Mouse (Mus musculus) forebrain, postnatal 0 days (tissue): ENCODE measurements at regions not wholly inside any gene's neighbourhood (a gene's known extent, or its start where the extent isn't known, plus 50 kb on each side); places are given as distances from the start of the nearest gene placed in this dataset.

Experiments used
- ATAC-seq: fragments of 200-750 bp; cut with Nextera tagmentation; 2 replicates; pipeline ENCODE4 v1.8.0; 2017; ENCODE audit warnings: mild to moderate bottlenecking, moderate library complexity
- DNase-seq: peaks from one replicate; pipeline ENCODE4 v3.0.0-alpha.2; 2015
- H3K27ac ChIP-seq: fragments of 300-500 bp; sonication (generic); 2 replicates; pipeline ENCODE4 v1.5.1; 2014; ENCODE audit warnings: low read depth, mild to moderate bottlenecking, antibody characterized with exemption, low read length, moderate library complexity, mixed read lengths
- H3K27me3 ChIP-seq: fragments of 300-500 bp; sonication (generic); 2 replicates; pipeline ENCODE4 v1.6.1; 2014; ENCODE audit warnings: mild to moderate bottlenecking, low read length, mixed read lengths; ENCODE audit not compliant: insufficient read depth
- H3K36me3 ChIP-seq: fragments of 300-500 bp; sonication (generic); 2 replicates; pipeline ENCODE4 v1.6.1; 2014; ENCODE audit warnings: mild to moderate bottlenecking, moderate library complexity; ENCODE audit not compliant: insufficient read depth
- H3K4me1 ChIP-seq: fragments of 300-500 bp; sonication (generic); 2 replicates; pipeline ENCODE4 v1.6.1; 2014; ENCODE audit warnings: antibody characterized with exemption; ENCODE audit not compliant: insufficient read depth
- H3K4me2 ChIP-seq: fragments of 300-500 bp; sonication (generic); 2 replicates; pipeline ENCODE4 v1.6.1; 2014; ENCODE audit warnings: low read depth, mild to moderate bottlenecking, moderate library complexity
- H3K4me3 ChIP-seq: fragments of 300-500 bp; sonication (generic); 2 replicates; pipeline ENCODE4 v1.5.1; 2014; ENCODE audit warnings: low read depth, low read length, mixed read lengths
- H3K9ac ChIP-seq: fragments of 300-500 bp; sonication (generic); 2 replicates; pipeline ENCODE4 v1.6.1; 2014; ENCODE audit warnings: mild to moderate bottlenecking
- H3K9me3 ChIP-seq: fragments of 300-500 bp; sonication (generic); 2 replicates; pipeline ENCODE4 v1.6.1; 2016; ENCODE audit warnings: low read length
- CTCF ChIP-seq: sonication (generic); IDR thresholded peaks from 2 replicates; pipeline ENCODE4 v1.5.1; 2016; ENCODE audit warnings: antibody characterized with exemption, control low read depth, low read depth
- WGBS: fragments of 180-500 bp; shearing (Covaris S2); extraction: QIAGEN DNeasy Blood & Tissue Kit; methylation state at CpG from one replicate; pipeline ENCODE4 v1.1.7; 2014; 5-methylcytosine and 5-hydroxymethylcytosine counted together

DNA sequence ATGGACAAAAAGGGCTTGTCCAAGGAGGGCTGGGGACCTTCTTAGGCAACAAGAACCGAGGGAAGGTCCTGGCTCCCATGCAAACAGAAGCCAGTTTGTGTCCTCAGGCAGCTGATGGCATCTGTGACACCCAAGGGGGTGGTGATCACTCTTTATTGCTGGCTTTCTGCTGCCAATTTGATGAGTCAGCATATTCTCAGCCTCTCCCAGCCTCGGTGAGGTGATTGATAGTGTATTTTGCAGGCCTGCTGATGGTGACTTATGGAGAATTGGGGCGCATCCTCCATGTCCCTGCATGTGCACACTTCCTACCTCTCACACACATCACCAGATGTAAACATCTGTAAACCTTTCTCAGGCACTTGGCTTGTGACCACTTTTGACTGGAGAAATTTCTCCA lies 178.3 kb upstream of the Atp6ap2 start:
- 61% methylated on average over 3 of the region's 3 CpGs for WGBS
- TF ChIP-seq CTCF = no peak
- Histone ChIP-seq H3K27ac (no peak overlapping the region), H3K27me3 (no peaks in the 10 kb centered on the region), H3K9ac (no peak overlapping the region), H3K9me3 (no peaks in the 10 kb centered on the region), H3K4me3 (no peak overlapping the region), H3K4me2 (no peak overlapping the region), H3K36me3 (no peaks in the 10 kb centered on the region), H3K4me1 (no peaks in the 10 kb centered on the region)
- DNase-seq (no peak), ATAC-seq (no peak)

DNA sequence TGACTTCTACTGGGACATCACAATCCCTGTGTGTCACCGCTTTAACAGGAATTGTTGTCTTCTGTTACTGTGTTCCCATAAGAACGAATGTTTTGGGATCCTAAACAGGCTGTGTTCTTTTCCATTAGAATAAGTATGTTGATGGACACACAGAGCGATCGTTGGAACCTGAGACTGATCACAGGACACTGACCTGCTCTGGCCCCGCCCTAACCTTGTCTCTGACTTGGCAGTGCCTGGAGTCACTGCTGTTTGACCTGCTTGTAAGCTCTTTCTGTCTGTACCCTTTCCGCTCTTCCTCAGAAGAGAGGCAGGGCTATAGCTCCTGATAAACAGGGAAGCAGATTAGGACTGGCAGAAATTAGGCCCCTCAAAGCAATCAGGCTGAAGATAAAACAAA lies 162.0 kb upstream of the Atp6ap2 start:
- H3K9ac ChIP-seq = no peak overlapping the region
- ATAC-seq = no peak
- no peak for DNase-seq
- no peak for TF ChIP-seq CTCF
- no peak overlapping the region for H3K4me3 ChIP-seq
- H3K27ac ChIP-seq = no peak overlapping the region
- no peaks in the 10 kb centered on the region for H3K27me3 ChIP-seq
- H3K36me3 ChIP-seq = no peaks in the 10 kb centered on the region
- H3K4me2 ChIP-seq = no peak overlapping the region
- H3K9me3 ChIP-seq = no peaks in the 10 kb centered on the region
- WGBS = 79% methylated on average over 6 of the region's 6 CpGs
- H3K4me1 ChIP-seq = no peaks in the 10 kb centered on the region

DNA sequence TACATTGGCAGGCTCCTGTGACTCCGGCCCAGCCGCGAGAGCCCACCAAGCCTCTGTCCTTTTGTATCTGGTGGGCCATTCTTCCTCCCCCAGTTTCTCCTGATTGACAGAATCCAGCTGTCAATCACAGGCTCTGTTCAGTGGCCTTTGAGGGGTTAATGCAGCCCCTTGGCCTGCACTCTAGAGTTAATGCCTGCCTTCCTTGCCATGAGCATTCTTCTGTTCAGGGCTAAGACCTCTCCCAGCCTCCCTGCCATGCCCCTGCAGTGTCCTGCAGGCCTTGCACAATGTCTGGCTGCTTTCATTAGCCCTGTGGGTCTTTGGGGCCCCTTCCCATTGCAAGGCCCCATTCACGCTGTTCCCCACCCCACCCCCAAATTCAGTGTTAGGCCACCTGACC lies 160.9 kb upstream of the Atp6ap2 start:
- ATAC-seq = no peak

DNA sequence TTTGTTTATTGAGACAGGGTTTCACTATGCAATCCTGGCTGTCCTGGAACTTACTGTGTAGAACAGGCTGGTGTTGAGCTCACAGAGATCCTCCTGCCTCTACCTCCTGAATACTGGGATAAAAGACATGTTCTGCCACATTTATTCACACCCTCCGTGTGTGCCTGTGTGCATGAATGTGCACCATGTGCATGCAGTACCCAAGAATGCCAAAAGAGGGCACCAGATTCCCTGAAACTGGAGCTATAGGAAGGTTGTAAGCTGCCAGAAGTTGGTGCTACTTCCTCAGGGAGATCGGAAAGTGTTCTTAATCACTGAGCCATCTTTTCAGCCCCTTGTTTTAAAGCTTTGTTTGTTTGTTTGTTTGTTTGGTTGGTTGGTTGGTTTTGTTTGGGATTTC lies 155.3 kb upstream of the Atp6ap2 start:
- Histone ChIP-seq H3K4me3 (no peak overlapping the region), H3K27ac (no peak overlapping the region), H3K36me3 (no peaks in the 10 kb centered on the region), H3K9me3 (no peaks in the 10 kb centered on the region), H3K4me1 (no peaks in the 10 kb centered on the region), H3K4me2 (no peak overlapping the region), H3K27me3 (no peaks in the 10 kb centered on the region), H3K9ac (no peak overlapping the region)
- 83% methylated on average over 2 of the region's 2 CpGs for WGBS
- DNase-seq = no peak
- no peak for ATAC-seq
- TF ChIP-seq CTCF = no peak

More for the DNA sequence above, 160.9 kb upstream of the Atp6ap2 start:
- Histone ChIP-seq H3K9me3 (no peaks in the 10 kb centered on the region), H3K4me2 (no peak overlapping the region), H3K36me3 (no peaks in the 10 kb centered on the region), H3K27me3 (no peaks in the 10 kb centered on the region), H3K4me1 (no peaks in the 10 kb centered on the region), H3K9ac (no peak overlapping the region), H3K27ac (no peak overlapping the region), H3K4me3 (no peak overlapping the region)
- TF ChIP-seq CTCF = no peak
- WGBS = 47% methylated on average over 4 of the region's 4 CpGs
- no peak for DNase-seq

DNA sequence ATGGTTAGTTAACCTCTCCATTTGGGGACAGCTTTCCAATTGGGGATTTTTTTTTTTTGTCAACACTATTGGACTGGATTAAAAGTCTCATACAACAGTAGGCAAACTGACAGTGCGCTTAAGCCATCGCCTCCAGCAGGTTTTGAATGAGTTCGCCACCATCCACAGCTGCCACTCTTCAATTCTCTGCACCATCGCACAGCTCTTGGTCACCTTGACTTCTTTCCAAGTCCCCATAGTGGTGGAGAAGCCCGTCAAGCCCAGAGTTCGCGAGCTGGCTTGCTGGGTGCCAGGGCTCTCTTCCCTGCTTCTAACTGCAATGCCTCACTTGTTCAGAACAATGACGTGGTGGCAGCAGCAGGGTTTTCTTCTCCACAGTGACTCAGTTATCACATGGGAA lies 151.9 kb upstream of the Atp6ap2 start:
- ATAC-seq (no peak), DNase-seq (peak; percentile 4)

DNA sequence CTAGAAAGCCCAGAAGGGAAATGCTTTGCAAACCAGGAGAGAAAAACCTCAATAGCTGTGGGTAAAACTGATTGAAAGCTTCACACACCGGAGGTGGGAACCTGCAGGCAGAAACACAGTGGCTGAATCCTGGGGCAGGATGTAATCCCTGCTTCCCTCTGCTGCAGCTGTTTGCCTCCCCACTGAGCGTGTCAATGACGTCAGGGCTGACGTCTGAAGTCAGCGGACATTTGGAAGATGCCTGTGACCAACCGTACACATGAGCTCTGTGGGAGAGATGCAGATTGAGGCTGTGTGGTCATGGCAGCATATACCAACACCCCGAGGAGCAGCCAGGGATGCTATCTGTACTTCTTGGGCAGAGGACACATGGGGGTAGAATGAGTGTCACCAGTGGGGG lies 151.5 kb upstream of the Atp6ap2 start:
- Histone ChIP-seq H3K4me2 (no peak overlapping the region), H3K36me3 (no peaks in the 10 kb centered on the region), H3K4me1 (no peaks in the 10 kb centered on the region), H3K27ac (no peak overlapping the region), H3K9ac (no peak overlapping the region), H3K4me3 (no peak overlapping the region), H3K27me3 (no peaks in the 10 kb centered on the region), H3K9me3 (no peaks in the 10 kb centered on the region)
- ATAC-seq (peak; percentile 66), DNase-seq (peak; percentile 2)
- TF ChIP-seq CTCF = no peak
- WGBS = 44% methylated on average over 7 of the region's 7 CpGs

More for the DNA sequence above, 151.9 kb upstream of the Atp6ap2 start:
- Histone ChIP-seq H3K36me3 (no peaks in the 10 kb centered on the region), H3K9ac (no peak overlapping the region), H3K4me3 (no peak overlapping the region), H3K27me3 (no peaks in the 10 kb centered on the region), H3K9me3 (no peaks in the 10 kb centered on the region), H3K27ac (no peak overlapping the region), H3K4me1 (no peaks in the 10 kb centered on the region), H3K4me2 (no peak overlapping the region)
- 49% methylated on average over 8 of the region's 8 CpGs for WGBS
- no peak for TF ChIP-seq CTCF

DNA sequence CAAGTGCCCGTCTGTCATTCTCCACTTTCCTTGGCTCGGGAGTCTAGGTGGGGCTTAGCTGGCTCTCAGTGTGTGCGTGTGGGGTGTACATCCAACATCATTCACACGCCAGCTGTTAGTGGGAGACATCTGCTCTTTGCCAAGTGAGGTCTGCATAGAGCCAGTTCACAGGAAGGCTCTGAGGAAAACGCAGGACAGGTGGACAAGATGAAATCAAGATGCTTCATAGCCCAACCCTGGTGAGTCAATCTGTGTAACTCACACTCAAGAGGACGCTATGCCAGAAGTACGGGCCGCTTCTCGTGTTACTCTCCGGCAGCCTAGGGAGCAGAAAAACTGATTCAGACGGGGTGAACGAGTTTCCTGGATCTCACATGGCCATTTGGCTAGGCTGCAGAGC lies 148.2 kb upstream of the Atp6ap2 start:
- no peaks in the 10 kb centered on the region for H3K9me3 ChIP-seq
- no peak overlapping the region for H3K9ac ChIP-seq
- ATAC-seq (no peak), DNase-seq (peak; percentile 1)
- no peak overlapping the region for H3K27ac ChIP-seq
- no peak for TF ChIP-seq CTCF
- no peaks in the 10 kb centered on the region for H3K36me3 ChIP-seq
- no peaks in the 10 kb centered on the region for H3K4me1 ChIP-seq
- H3K27me3 ChIP-seq = no peaks in the 10 kb centered on the region
- H3K4me2 ChIP-seq = no peak overlapping the region
- 74% methylated on average over 12 of the region's 12 CpGs for WGBS
- no peak overlapping the region for H3K4me3 ChIP-seq

DNA sequence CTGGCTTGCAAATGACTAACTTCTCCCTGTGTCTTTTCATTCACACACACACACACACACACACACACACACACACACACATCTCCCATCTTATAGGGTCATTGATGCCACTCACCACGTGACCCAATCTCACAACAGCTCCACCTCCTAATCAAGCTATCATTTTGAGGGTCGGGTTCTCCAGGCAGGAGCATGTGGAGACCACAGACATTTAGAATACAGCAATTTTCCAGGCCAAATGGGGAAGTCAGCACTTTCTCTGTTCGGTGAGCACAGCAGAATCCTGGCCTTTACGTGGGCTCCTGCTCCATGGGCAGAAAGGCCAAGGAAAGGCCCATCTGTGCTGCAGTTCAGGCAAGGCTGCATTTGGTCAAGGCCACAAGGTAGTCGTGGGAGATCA lies 143.8 kb upstream of the Atp6ap2 start:
- H3K4me1 ChIP-seq = no peaks in the 10 kb centered on the region
- DNase-seq = no peak

More for the DNA sequence above, 143.8 kb upstream of the Atp6ap2 start:
- no peaks in the 10 kb centered on the region for H3K9me3 ChIP-seq
- no peak overlapping the region for H3K9ac ChIP-seq
- 80% methylated on average over 5 of the region's 5 CpGs for WGBS
- no peaks in the 10 kb centered on the region for H3K36me3 ChIP-seq
- H3K27me3 ChIP-seq = no peaks in the 10 kb centered on the region
- no peak overlapping the region for H3K4me3 ChIP-seq
- no peak for TF ChIP-seq CTCF
- no peak overlapping the region for H3K27ac ChIP-seq
- H3K4me2 ChIP-seq = no peak overlapping the region
- no peak for ATAC-seq
